Mouse (Mus musculus): Measurements from ENCODE around the gene Clpb.
"Not testable (repeated sequence)": the region's sequence is repeated elsewhere in the genome, so short reads cannot be mapped to it uniquely, and the experiment has no call there.

Gene Clpb

GRCm38 (mm10) chr7:101663514-101664159 is at the start of gene Clpb:
Gene Clpb, plus strand, starts transcription at chr7:101663633.
- DNase-seq (ENCODE audit: low read depth, low spot score), result peak; percentile 98

- no peak for DNase-seq (ENCODE audit: low read depth, low spot score)
Measured at GRCm38 (mm10) chr7:101615406-101615805, 48.0 kb upstream of the Clpb start.

GRCm38 (mm10) chr7:101616136-101616835 is 47.1 kb upstream of the Clpb start:
- DNase-seq (ENCODE audit: low read depth, low spot score), result no peak

GRCm38 (mm10) chr7:101617438-101618165 is 45.8 kb upstream of the Clpb start:
- peak; percentile 94 for DNase-seq (ENCODE audit: low read depth, low spot score)

GRCm38 (mm10) chr7:101618273-101618672 is 45.2 kb upstream of the Clpb start:
- no peak for DNase-seq (ENCODE audit: low read depth, low spot score)

GRCm38 (mm10) chr7:101620373-101620772 is 43.1 kb upstream of the Clpb start:
- DNase-seq (ENCODE audit: low read depth, low spot score), result peak; percentile 42

GRCm38 (mm10) chr7:101621861-101622260 is 41.6 kb upstream of the Clpb start:
- DNase-seq (ENCODE audit: low read depth, low spot score), result not testable (repeated sequence)

- no peak for DNase-seq (ENCODE audit: low read depth, low spot score)
Measured at GRCm38 (mm10) chr7:101624283-101624682, 39.1 kb upstream of the Clpb start.

GRCm38 (mm10) chr7:101627166-101627565 is 36.3 kb upstream of the Clpb start:
- DNase-seq (ENCODE audit: low read depth, low spot score), result not testable (repeated sequence)

- DNase-seq (ENCODE audit: low read depth, low spot score), result no peak
Measured at GRCm38 (mm10) chr7:101628481-101628880, 35.0 kb upstream of the Clpb start.

- no peak for DNase-seq (ENCODE audit: low read depth, low spot score)
Measured at GRCm38 (mm10) chr7:101633629-101634177, 29.7 kb upstream of the Clpb start.

- no peak for DNase-seq (ENCODE audit: low read depth, low spot score)
Measured at GRCm38 (mm10) chr7:101634513-101634912, 28.9 kb upstream of the Clpb start.

- no peak for DNase-seq (ENCODE audit: low read depth, low spot score)
Measured at GRCm38 (mm10) chr7:101636056-101636455, 27.4 kb upstream of the Clpb start.

- DNase-seq (ENCODE audit: low read depth, low spot score), result no peak
Measured at GRCm38 (mm10) chr7:101643879-101644278, 19.6 kb upstream of the Clpb start.

GRCm38 (mm10) chr7:101649729-101650128 is 13.7 kb upstream of the Clpb start:
- DNase-seq (ENCODE audit: low read depth, low spot score), result no peak

GRCm38 (mm10) chr7:101650565-101650964 is 12.9 kb upstream of the Clpb start:
- no peak for DNase-seq (ENCODE audit: low read depth, low spot score)

GRCm38 (mm10) chr7:101653681-101654209 is 9.7 kb upstream of the Clpb start:
- peak; percentile 86 for DNase-seq (ENCODE audit: low read depth, low spot score)

GRCm38 (mm10) chr7:101654936-101655335 is 8.5 kb upstream of the Clpb start:
- DNase-seq (ENCODE audit: low read depth, low spot score), result no peak

- no peak for DNase-seq (ENCODE audit: low read depth, low spot score)
Measured at GRCm38 (mm10) chr7:101662006-101662405, 1.4 kb upstream of the Clpb start.

- peak; percentile 60 for DNase-seq (ENCODE audit: low read depth, low spot score)
Measured at GRCm38 (mm10) chr7:101666581-101666980, 3.1 kb downstream of the Clpb start.

- DNase-seq (ENCODE audit: low read depth, low spot score), result no peak
Measured at GRCm38 (mm10) chr7:101671601-101672280, 8.3 kb downstream of the Clpb start.
